19 mouse cellular contexts compared by ENCODE assay signal in genomic region chr3:29176991-29177390, GRCm38 (mm10).
"Had no signal": no experiment of that assay in that cellular context is flagged by ENCODE, and none has a peak within 500 bp of the region (broad histone marks: within the 10 kb centered on the region; RNA-seq: fewer than 3 reads in every experiment).

No protein-coding gene starts in this region.

- DNase-seq: kidney, adult 2 months; kidney, postnatal 10 days; kidney, postnatal 4 days; left cerebral cortex, postnatal 4 days; liver, embryonic 13.5 days; retina, postnatal 1 day; right cerebral cortex, postnatal 25 days; spleen, adult 18-20 months; thymus, postnatal 25 days had no signal

- H3K4me3 ChIP-seq: limb, embryonic 12.5 days; limb, embryonic 15.5 days; liver, embryonic 13.5 days; megakaryocyte, embryonic 14.5 days; midbrain, embryonic 10.5 days; midbrain, embryonic 13.5 days; myocyte; neural tube, embryonic 13.5 days; stomach, embryonic 15.5 days had no signal

- H3K27ac ChIP-seq: limb, embryonic 12.5 days; limb, embryonic 15.5 days; liver, embryonic 13.5 days; midbrain, embryonic 13.5 days; neural tube, embryonic 13.5 days; stomach, embryonic 15.5 days had no signal

- H3K4me1 ChIP-seq: limb, embryonic 15.5 days; liver, embryonic 13.5 days; megakaryocyte, embryonic 14.5 days; stomach, embryonic 15.5 days had no signal

- H3K4me2 ChIP-seq: limb, embryonic 12.5 days; limb, embryonic 15.5 days; liver, embryonic 13.5 days; midbrain, embryonic 13.5 days; neural tube, embryonic 13.5 days; stomach, embryonic 15.5 days had no signal

- H3K27me3 ChIP-seq: limb, embryonic 12.5 days; limb, embryonic 15.5 days; liver, embryonic 13.5 days; megakaryocyte, embryonic 14.5 days; midbrain, embryonic 13.5 days; neural tube, embryonic 13.5 days; stomach, embryonic 15.5 days had no signal

- H3K9ac ChIP-seq: limb, embryonic 12.5 days; limb, embryonic 15.5 days; liver, embryonic 13.5 days; midbrain, embryonic 13.5 days; neural tube, embryonic 13.5 days; stomach, embryonic 15.5 days had no signal

- H3K36me3 ChIP-seq: limb, embryonic 12.5 days; limb, embryonic 15.5 days; liver, embryonic 13.5 days; midbrain, embryonic 13.5 days; neural tube, embryonic 13.5 days; stomach, embryonic 15.5 days had no signal

- H3K9me3 ChIP-seq: limb, embryonic 12.5 days; limb, embryonic 15.5 days; liver, embryonic 13.5 days; midbrain, embryonic 10.5 days; midbrain, embryonic 13.5 days; neural tube, embryonic 13.5 days; stomach, embryonic 15.5 days had no signal

- ATAC-seq: intestine, postnatal 0 days; midbrain, embryonic 13.5 days; midbrain, embryonic 16.5 days had no signal
